Mouse (Mus musculus): ENCODE results near the gene Loxl1. TPM values are rescaled to one million over a fixed set of nuclear protein-coding genes. Genes with fewer than 3 reads are reported as not detected.

Loxl1 gene
- polyA plus RNA-seq, 1 experiment: not detected

- WGBS: 63% methylated on average over 8 of the region's 8 CpGs
- TF ChIP-seq POLR2A (IDR thresholded peaks at IDR 0.05; ENCODE audit: insufficient read depth, low read depth, low read length) (no peak), CTCF (IDR thresholded peaks at IDR 0.05; ENCODE audit: insufficient read depth, low read depth, low read length) (no peak)
These were observed 9.3 kb downstream of the Loxl1 start for GRCm38 (mm10) chr9:58303599-58304271.

GRCm38 (mm10) chr9:58303115-58303514 is 9.9 kb downstream of the Loxl1 start:
- H3K4me3 ChIP-seq (ENCODE audit: insufficient read depth, low read depth, low read length): no peak overlapping the region
- no peak for TF ChIP-seq CTCF (IDR thresholded peaks at IDR 0.05; ENCODE audit: insufficient read depth, low read depth, low read length)
- TF ChIP-seq POLR2A (IDR thresholded peaks at IDR 0.05; ENCODE audit: insufficient read depth, low read depth, low read length): no peak
- WGBS: 70% methylated on average over 5 of the region's 5 CpGs
- H3K4me1 ChIP-seq (ENCODE audit: control insufficient read depth, insufficient read depth, low read length): peaks cover 9% of the 10 kb centered on the region
- no peak overlapping the region for H3K27ac ChIP-seq (ENCODE audit: insufficient read depth, low read depth, low read length)

More at GRCm38 (mm10) chr9:58303599-58304271, 9.3 kb downstream of the Loxl1 start:
- peaks cover 15% of the 10 kb centered on the region for H3K4me1 ChIP-seq (ENCODE audit: control insufficient read depth, insufficient read depth, low read length)
- H3K4me3 ChIP-seq (ENCODE audit: insufficient read depth, low read depth, low read length): no peak overlapping the region
- no peak overlapping the region for H3K27ac ChIP-seq (ENCODE audit: insufficient read depth, low read depth, low read length)

GRCm38 (mm10) chr9:58299356-58299799 is 13.6 kb downstream of the Loxl1 start:
- no peak for TF ChIP-seq POLR2A (IDR thresholded peaks at IDR 0.05; ENCODE audit: insufficient read depth, low read depth, low read length)
- TF ChIP-seq CTCF (IDR thresholded peaks at IDR 0.05; ENCODE audit: insufficient read depth, low read depth, low read length): no peak; the same call in 1 of the 2 replicates
- H3K4me1 ChIP-seq (ENCODE audit: control insufficient read depth, insufficient read depth, low read length): no peaks in the 10 kb centered on the region; the same call in 1 of the 2 replicates
- H3K27ac ChIP-seq (ENCODE audit: insufficient read depth, low read depth, low read length): no peak overlapping the region
- no peak overlapping the region for H3K4me3 ChIP-seq (ENCODE audit: insufficient read depth, low read depth, low read length)
- WGBS: 81% methylated on average over 2 of the region's 2 CpGs

GRCm38 (mm10) chr9:58297961-58298477 is 15.0 kb downstream of the Loxl1 start:
- WGBS: 66% methylated on average over 4 of the region's 4 CpGs

GRCm38 (mm10) chr9:58297065-58297464 is 15.9 kb downstream of the Loxl1 start:
- H3K4me3 ChIP-seq (ENCODE audit: insufficient read depth, low read depth, low read length): no peak overlapping the region
- 89% methylated on average over 6 of the region's 6 CpGs for WGBS
- no peak overlapping the region for H3K27ac ChIP-seq (ENCODE audit: insufficient read depth, low read depth, low read length)
- H3K4me1 ChIP-seq (ENCODE audit: control insufficient read depth, insufficient read depth, low read length): no peaks in the 10 kb centered on the region; the same call in 1 of the 2 replicates
- TF ChIP-seq POLR2A (IDR thresholded peaks at IDR 0.05; ENCODE audit: insufficient read depth, low read depth, low read length) (no peak), CTCF (IDR thresholded peaks at IDR 0.05; ENCODE audit: insufficient read depth, low read depth, low read length) (no peak)

More at GRCm38 (mm10) chr9:58297961-58298477, 15.0 kb downstream of the Loxl1 start:
- Histone ChIP-seq H3K27ac (ENCODE audit: insufficient read depth, low read depth, low read length) (no peak overlapping the region), H3K4me3 (ENCODE audit: insufficient read depth, low read depth, low read length) (no peak overlapping the region), H3K4me1 (ENCODE audit: control insufficient read depth, insufficient read depth, low read length) (no peaks in the 10 kb centered on the region; the same call in 1 of the 2 replicates)
- TF ChIP-seq POLR2A (IDR thresholded peaks at IDR 0.05; ENCODE audit: insufficient read depth, low read depth, low read length): no peak

- WGBS: 45% methylated on average over 9 of the region's 9 CpGs
- Histone ChIP-seq H3K4me3 (ENCODE audit: insufficient read depth, low read depth, low read length) (no peak overlapping the region), H3K27ac (ENCODE audit: insufficient read depth, low read depth, low read length) (no peak overlapping the region), H3K4me1 (ENCODE audit: control insufficient read depth, insufficient read depth, low read length) (no peaks in the 10 kb centered on the region; the same call in 1 of the 2 replicates)
- no peak for TF ChIP-seq CTCF (IDR thresholded peaks at IDR 0.05; ENCODE audit: insufficient read depth, low read depth, low read length)
- no peak for TF ChIP-seq POLR2A (IDR thresholded peaks at IDR 0.05; ENCODE audit: insufficient read depth, low read depth, low read length)
These were observed 17.1 kb downstream of the Loxl1 start for GRCm38 (mm10) chr9:58295766-58296361.

- H3K27ac ChIP-seq (ENCODE audit: insufficient read depth, low read depth, low read length): no peak overlapping the region
These were observed 17.6 kb downstream of the Loxl1 start for GRCm38 (mm10) chr9:58295345-58295744.

GRCm38 (mm10) chr9:58294527-58294926 is 18.5 kb downstream of the Loxl1 start:
- 54% methylated on average over 7 of the region's 7 CpGs for WGBS
- Histone ChIP-seq H3K27ac (ENCODE audit: insufficient read depth, low read depth, low read length) (no peak overlapping the region), H3K4me1 (ENCODE audit: control insufficient read depth, insufficient read depth, low read length) (no peaks in the 10 kb centered on the region; the same call in 1 of the 2 replicates), H3K4me3 (ENCODE audit: insufficient read depth, low read depth, low read length) (no peak overlapping the region)
- no peak for TF ChIP-seq CTCF (IDR thresholded peaks at IDR 0.05; ENCODE audit: insufficient read depth, low read depth, low read length)
- TF ChIP-seq POLR2A (IDR thresholded peaks at IDR 0.05; ENCODE audit: insufficient read depth, low read depth, low read length): no peak

More at GRCm38 (mm10) chr9:58295345-58295744, 17.6 kb downstream of the Loxl1 start:
- no peak overlapping the region for H3K4me3 ChIP-seq (ENCODE audit: insufficient read depth, low read depth, low read length)
- 96% methylated on average over 3 of the region's 3 CpGs for WGBS
- H3K4me1 ChIP-seq (ENCODE audit: control insufficient read depth, insufficient read depth, low read length): no peaks in the 10 kb centered on the region; the same call in 1 of the 2 replicates
- TF ChIP-seq CTCF (IDR thresholded peaks at IDR 0.05; ENCODE audit: insufficient read depth, low read depth, low read length) (no peak), POLR2A (IDR thresholded peaks at IDR 0.05; ENCODE audit: insufficient read depth, low read depth, low read length) (no peak)

GRCm38 (mm10) chr9:58289901-58290300 is 23.1 kb downstream of the Loxl1 start:
- Histone ChIP-seq H3K4me1 (ENCODE audit: control insufficient read depth, insufficient read depth, low read length) (no peaks in the 10 kb centered on the region), H3K4me3 (ENCODE audit: insufficient read depth, low read depth, low read length) (no peak overlapping the region), H3K27ac (ENCODE audit: insufficient read depth, low read depth, low read length) (no peak overlapping the region)
- 82% methylated on average over 2 of the region's 2 CpGs for WGBS
- TF ChIP-seq CTCF (IDR thresholded peaks at IDR 0.05; ENCODE audit: insufficient read depth, low read depth, low read length) (no peak), POLR2A (IDR thresholded peaks at IDR 0.05; ENCODE audit: insufficient read depth, low read depth, low read length) (no peak)
